Mouse (Mus musculus) limb, embryonic 12.5 days (tissue): ENCODE measurements around the gene Sorbs2. TPM values are rescaled to one million over a fixed set of nuclear protein-coding genes. Genes with fewer than 3 reads are reported as not detected.

Source experiments
- ATAC-seq: fragments of 200-750 bp; cut with Nextera tagmentation; 2 replicates; pipeline ENCODE4 v1.8.0; 2017; ENCODE audit warnings: low read depth, moderate TSS enrichment; ENCODE audit not compliant: insufficient number of reproducible peaks, insufficient read depth, low FRiP score, low TSS enrichment
- H3K27ac ChIP-seq: fragments of 300-500 bp; sonication (generic); 2 replicates; pipeline ENCODE4 v1.5.1; 2016; ENCODE audit warnings: mild to moderate bottlenecking, moderate library complexity
- H3K27me3 ChIP-seq: fragments of 300-500 bp; sonication (generic); 2 replicates; pipeline ENCODE4 v1.6.1; 2016; ENCODE audit warnings: mild to moderate bottlenecking, moderate library complexity
- H3K36me3 ChIP-seq: fragments of 300-500 bp; sonication (generic); 2 replicates; pipeline ENCODE4 v1.6.1; 2016; ENCODE audit warnings: mild to moderate bottlenecking, moderate library complexity
- H3K4me1 ChIP-seq: fragments of 300-500 bp; sonication (generic); replicated peaks from 2 replicates; pipeline ENCODE4 v1.6.1; 2016
- H3K4me2 ChIP-seq: fragments of 300-500 bp; sonication (generic); 2 replicates; pipeline ENCODE4 v1.6.1; 2016; ENCODE audit warnings: mild to moderate bottlenecking, moderate library complexity
- H3K4me3 ChIP-seq: fragments of 300-500 bp; sonication (generic); replicated peaks from 2 replicates; pipeline ENCODE4 v1.5.1; 2016; ENCODE audit warnings: mild to moderate bottlenecking
- H3K9ac ChIP-seq: fragments of 300-500 bp; sonication (generic); replicated peaks from 2 replicates; pipeline ENCODE4 v1.6.1; 2016; ENCODE audit warnings: mild to moderate bottlenecking, moderate library complexity
- H3K9me3 ChIP-seq: fragments of 300-500 bp; sonication (generic); 2 replicates; pipeline ENCODE4 v1.6.1; 2016; ENCODE audit warnings: mild to moderate bottlenecking, moderate library complexity
- WGBS: fragments of 180-500 bp; shearing (Covaris S2); methylation state at CpG from one replicate; pipeline ENCODE4 v1.1.7; 2016; 5-methylcytosine and 5-hydroxymethylcytosine counted together
- polyA plus RNA-seq: library from polyadenylated mRNA; unstranded; fragments of >200 nt; fragmentation: Nextera tagmentation; extraction: Ambion mirVana; gene quantifications from 2 replicates; pipeline ENCODE4 v1.2.1, GENCODE M21; 2016

Sorbs2 gene
- polyA plus RNA-seq: 26.5 and 31.1 TPM in 2 replicates

DNA sequence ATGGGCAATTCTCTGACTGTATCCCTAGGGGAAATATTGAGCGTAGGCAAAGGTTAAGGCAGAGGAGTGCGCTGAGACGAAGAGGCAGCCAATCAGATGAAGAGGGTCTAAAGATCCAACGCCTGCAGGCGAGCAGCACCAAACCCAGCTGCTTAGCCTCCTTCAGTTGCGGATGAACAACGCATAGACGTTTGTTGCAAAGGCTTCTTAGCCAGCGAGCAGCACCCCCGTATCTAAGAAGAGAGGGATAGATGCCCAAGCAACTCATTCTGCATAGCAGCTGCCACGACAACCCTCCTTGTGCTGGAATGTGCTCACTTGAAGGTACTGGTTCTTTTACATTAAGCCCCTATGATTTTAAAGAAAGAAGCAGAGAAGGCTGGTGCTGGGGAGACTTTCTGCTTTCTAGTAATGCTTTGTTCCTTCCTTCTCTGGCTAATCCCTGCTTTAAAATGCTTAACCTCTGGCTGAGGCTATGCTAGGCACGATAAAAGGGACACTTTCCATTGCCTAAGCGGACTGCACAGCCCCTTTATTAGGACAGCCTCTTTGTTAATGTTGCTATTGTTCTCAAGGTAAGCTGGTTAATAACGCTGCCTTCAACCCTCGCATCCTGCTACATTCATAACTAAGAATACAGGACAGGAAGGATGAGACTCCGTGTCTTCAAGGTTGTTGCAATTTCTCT lies at the start of gene Sorbs2:
Gene Sorbs2, plus strand, starts transcription at position 155 of the 688 bp plus-strand sequence.
- whole genome bisulfite sequencing: 17% methylated on average over 16 of the region's 16 CpGs
- no peak within 1 kb of the TSS for H3K27ac ChIP-seq
- peak within 1 kb of the TSS; percentile 23 for H3K4me3 ChIP-seq
- H3K4me1 ChIP-seq: peaks cover 9% of the 10 kb centered on the region; the same call in 1 of the 2 replicates
- H3K9me3 ChIP-seq: no peaks in the 10 kb centered on the region
- ATAC-seq: no peak
- no peaks in the 10 kb centered on the region for H3K27me3 ChIP-seq
- peak within 1 kb of the TSS; percentile 49 for H3K4me2 ChIP-seq
- peak within 1 kb of the TSS; percentile 13; the same call in 1 of the 2 replicates for H3K9ac ChIP-seq
- no peaks in the 10 kb centered on the region for H3K36me3 ChIP-seq

DNA sequence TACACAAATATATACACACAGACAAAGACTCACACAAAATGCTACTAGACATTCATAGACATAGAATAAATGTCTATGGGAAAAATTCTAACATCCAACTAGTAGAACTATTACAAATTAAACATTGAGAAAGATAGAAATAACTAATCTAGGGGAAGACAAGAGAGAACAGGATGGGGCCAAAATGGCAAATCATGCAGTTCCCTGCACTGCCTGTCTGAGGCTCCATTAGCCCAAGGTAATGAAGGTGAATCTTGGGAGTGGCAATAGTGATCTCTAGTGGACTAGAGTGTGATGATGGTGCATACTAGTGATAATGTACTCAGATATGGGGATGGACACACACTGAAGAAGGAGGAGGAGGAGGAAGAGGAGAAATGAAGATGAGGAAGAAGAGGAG lies 49.7 kb upstream of the Sorbs2 start:
- ATAC-seq: no peak
- no peaks in the 10 kb centered on the region for H3K9me3 ChIP-seq
- H3K4me2 ChIP-seq: no peak overlapping the region

DNA sequence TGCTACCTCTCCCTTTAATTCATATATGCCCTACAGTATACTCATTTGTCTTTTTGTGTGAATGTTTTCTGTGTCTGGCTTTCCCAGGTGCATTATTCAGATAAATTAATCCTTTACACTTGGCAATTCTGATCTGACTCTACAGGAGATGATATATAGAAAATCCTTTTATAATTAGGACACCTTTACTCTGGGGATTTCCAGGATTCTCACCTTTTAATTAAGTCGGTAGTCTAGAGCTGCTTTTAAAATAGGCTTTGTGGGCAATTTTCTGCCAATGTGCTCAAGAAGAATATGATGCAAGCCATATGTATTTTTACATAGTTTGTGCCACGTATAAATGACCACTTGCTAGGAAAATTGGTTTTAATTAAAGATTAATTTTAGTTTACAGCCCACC lies 38.6 kb upstream of the Sorbs2 start:
- ATAC-seq: no peak
- Histone ChIP-seq H3K9ac (no peak overlapping the region), H3K27ac (no peak overlapping the region), H3K9me3 (no peaks in the 10 kb centered on the region), H3K27me3 (no peaks in the 10 kb centered on the region), H3K36me3 (no peaks in the 10 kb centered on the region), H3K4me1 (no peaks in the 10 kb centered on the region), H3K4me2 (no peak overlapping the region), H3K4me3 (no peak overlapping the region)
- WGBS: 67% methylated on average over 2 of the region's 2 CpGs

More for the DNA sequence above, 49.7 kb upstream of the Sorbs2 start:
- H3K36me3 ChIP-seq: no peaks in the 10 kb centered on the region
- no peaks in the 10 kb centered on the region for H3K27me3 ChIP-seq
- no peaks in the 10 kb centered on the region for H3K4me1 ChIP-seq
- no peak overlapping the region for H3K4me3 ChIP-seq
- H3K9ac ChIP-seq: no peak overlapping the region
- no peak overlapping the region for H3K27ac ChIP-seq

DNA sequence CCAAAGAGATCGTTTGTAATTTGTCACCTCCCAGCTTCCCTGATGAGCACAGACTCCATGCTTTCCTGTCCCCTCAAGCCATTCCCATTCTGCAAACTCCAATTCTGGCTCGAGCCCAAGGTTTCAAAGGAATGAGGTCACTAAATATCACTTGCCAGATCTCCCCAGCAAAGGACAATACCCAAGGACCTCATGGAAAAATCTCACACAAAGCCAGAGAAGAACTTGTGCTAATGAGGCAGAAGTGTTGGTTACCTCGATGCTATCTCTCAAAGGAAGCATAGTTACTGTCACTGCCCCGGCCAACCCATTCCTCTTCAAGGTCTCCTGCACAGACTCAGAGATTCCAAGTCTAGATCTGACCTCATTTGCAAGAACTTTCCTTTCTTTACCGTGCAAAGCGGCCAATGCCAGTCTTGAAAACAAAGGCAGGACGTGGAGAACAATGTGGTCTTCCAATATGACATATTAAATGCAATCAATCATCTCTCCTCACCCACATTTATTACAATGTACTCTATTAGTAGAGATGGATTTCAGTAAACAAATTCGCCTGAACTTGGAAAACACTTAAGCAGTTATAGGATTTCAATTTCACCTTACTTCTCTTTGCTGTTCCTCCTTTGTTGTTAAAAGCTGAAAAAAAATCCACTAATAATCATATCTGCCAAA lies 37.9 kb upstream of the Sorbs2 start:
- Histone ChIP-seq H3K9ac (no peak overlapping the region), H3K4me2 (no peak overlapping the region), H3K4me3 (no peak overlapping the region), H3K4me1 (no peaks in the 10 kb centered on the region), H3K27ac (no peak overlapping the region), H3K36me3 (no peaks in the 10 kb centered on the region), H3K9me3 (no peaks in the 10 kb centered on the region), H3K27me3 (no peaks in the 10 kb centered on the region)
- no peak for ATAC-seq
- WGBS: 77% methylated on average over 8 of the region's 8 CpGs

DNA sequence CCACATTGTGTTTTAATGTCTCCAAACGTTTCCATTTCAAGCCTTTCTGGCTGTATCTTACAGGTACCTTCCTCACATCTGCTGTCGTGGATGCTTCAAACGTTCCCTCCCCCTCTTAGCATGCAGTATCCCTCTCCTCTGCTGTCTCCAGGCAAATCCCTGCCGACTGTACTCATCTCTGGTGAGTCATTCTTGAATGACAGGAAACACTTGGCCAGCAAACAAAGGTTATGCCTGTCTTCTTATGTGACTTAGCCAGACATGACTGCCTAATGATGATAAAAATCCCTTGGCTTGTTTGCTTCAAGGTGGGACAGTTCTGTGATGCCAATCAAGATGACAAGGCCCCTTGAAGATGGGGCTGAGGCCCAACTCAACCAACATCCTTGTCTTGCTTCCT lies 26.7 kb upstream of the Sorbs2 start:
- Histone ChIP-seq H3K9me3 (no peaks in the 10 kb centered on the region; the same call in 1 of the 2 replicates), H3K27me3 (no peaks in the 10 kb centered on the region), H3K27ac (no peak overlapping the region), H3K4me3 (no peak overlapping the region), H3K9ac (no peak overlapping the region), H3K36me3 (no peaks in the 10 kb centered on the region), H3K4me2 (no peak overlapping the region), H3K4me1 (no peaks in the 10 kb centered on the region)
- 73% methylated on average over 4 of the region's 4 CpGs for WGBS
- no peak for ATAC-seq

DNA sequence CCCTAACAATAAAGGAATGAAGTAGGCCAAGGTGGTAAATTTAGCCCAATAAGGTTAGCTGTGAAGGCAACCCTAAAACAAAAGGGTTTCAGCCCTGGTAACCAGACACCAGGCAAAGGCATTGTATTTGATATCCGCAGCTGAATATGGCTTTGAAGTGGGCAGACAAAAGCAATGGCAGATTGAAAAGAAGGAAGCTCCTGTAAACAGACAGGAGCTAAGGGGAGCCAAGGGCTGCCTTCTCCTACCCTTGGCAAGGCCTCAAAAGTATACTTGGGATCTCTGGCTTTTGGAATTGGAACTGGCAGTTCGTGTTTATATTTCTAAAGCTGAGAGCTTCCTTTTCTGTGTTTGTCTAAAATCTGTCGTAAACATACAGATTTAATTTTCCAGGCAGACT lies 21.3 kb upstream of the Sorbs2 start:
- no peaks in the 10 kb centered on the region for H3K36me3 ChIP-seq
- 87% methylated on average over 3 of the region's 3 CpGs for WGBS
- no peak overlapping the region for H3K9ac ChIP-seq
- no peak overlapping the region for H3K27ac ChIP-seq
- H3K9me3 ChIP-seq: no peaks in the 10 kb centered on the region
- no peaks in the 10 kb centered on the region for H3K4me1 ChIP-seq
- no peak for ATAC-seq
- no peak overlapping the region for H3K4me3 ChIP-seq
- no peaks in the 10 kb centered on the region for H3K27me3 ChIP-seq
- H3K4me2 ChIP-seq: no peak overlapping the region

DNA sequence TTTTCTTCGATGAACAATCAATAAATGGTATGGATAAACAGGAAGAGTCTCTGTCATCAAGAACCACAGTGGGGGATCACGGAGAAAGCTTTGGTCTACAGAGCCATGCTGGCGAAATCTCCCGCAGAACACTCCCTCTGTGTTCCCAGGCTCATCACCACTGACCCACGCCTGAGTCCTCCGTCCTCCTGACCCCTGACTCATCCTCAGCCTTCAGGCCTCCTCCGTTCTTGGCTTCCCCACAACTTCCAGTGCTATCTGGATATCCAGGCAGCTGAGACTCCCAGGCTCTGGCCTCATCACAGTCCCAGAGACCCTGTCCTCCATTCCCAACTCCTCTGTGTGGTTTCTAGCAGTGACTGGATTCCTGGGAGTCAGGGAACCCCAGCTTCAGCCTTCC lies 3.6 kb upstream of the Sorbs2 start:
- H3K9me3 ChIP-seq: no peaks in the 10 kb centered on the region
- H3K4me3 ChIP-seq: no peak overlapping the region
- no peak overlapping the region for H3K4me2 ChIP-seq
- no peak overlapping the region for H3K27ac ChIP-seq
- peaks cover 9% of the 10 kb centered on the region; the same call in 1 of the 2 replicates for H3K4me1 ChIP-seq
- ATAC-seq: no peak
- no peaks in the 10 kb centered on the region for H3K36me3 ChIP-seq
- no peak overlapping the region for H3K9ac ChIP-seq
- 76% methylated on average over 7 of the region's 7 CpGs for WGBS
- H3K27me3 ChIP-seq: no peaks in the 10 kb centered on the region

DNA sequence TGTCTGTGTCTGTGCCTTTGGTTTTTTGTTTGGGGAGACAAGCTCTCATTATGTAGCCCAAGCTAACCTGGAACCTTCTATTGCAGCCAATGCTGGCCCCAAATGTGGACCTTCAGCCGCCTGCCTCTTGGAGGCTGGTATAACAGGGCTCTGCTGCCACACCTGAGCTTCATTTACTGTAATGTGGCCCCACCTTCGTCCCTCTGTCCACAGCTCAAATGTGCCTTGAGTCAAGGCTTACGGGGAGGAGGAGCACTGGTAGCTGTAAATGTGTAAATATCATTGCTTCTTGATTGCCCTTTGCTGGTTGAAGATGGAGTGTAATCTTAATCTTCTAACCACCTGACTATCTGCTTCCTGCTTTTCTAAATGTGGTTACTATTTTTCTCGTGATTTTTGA lies 1.2 kb upstream of the Sorbs2 start:
- Histone ChIP-seq H3K9me3 (no peaks in the 10 kb centered on the region), H3K36me3 (no peaks in the 10 kb centered on the region), H3K4me2 (no peak overlapping the region), H3K4me1 (peaks cover 9% of the 10 kb centered on the region; the same call in 1 of the 2 replicates), H3K27ac (no peak overlapping the region), H3K4me3 (no peak overlapping the region), H3K27me3 (no peaks in the 10 kb centered on the region), H3K9ac (no peak overlapping the region)
- ATAC-seq: no peak
- WGBS: 70% methylated on average over 4 of the region's 4 CpGs

DNA sequence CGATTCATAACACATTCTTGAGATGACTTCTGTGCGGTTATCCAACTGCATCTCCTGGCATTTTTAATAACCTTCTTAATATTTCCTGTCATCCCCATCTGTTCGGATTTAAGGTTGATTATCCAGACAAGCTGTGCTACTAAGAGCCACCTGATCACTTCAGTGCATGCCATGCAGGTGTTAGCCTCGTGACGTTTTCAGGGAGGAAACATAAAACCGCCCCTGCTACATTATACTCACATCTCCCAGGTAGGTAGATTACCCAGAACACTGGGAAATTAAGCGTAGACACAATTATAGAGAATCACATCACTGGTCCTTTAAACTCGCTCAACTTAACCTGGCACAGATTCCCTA lies 333 bp upstream of the Sorbs2 start:
- no peak for ATAC-seq
- H3K36me3 ChIP-seq: no peaks in the 10 kb centered on the region
- WGBS: 44% methylated on average over 8 of the region's 8 CpGs
- H3K9me3 ChIP-seq: no peaks in the 10 kb centered on the region
- H3K4me3 ChIP-seq: peak overlapping the region; percentile 23
- H3K27ac ChIP-seq: no peak overlapping the region
- H3K27me3 ChIP-seq: no peaks in the 10 kb centered on the region
- peak overlapping the region; percentile 13; the same call in 1 of the 2 replicates for H3K9ac ChIP-seq
- peaks cover 9% of the 10 kb centered on the region; the same call in 1 of the 2 replicates for H3K4me1 ChIP-seq
- peak overlapping the region; percentile 49 for H3K4me2 ChIP-seq

DNA sequence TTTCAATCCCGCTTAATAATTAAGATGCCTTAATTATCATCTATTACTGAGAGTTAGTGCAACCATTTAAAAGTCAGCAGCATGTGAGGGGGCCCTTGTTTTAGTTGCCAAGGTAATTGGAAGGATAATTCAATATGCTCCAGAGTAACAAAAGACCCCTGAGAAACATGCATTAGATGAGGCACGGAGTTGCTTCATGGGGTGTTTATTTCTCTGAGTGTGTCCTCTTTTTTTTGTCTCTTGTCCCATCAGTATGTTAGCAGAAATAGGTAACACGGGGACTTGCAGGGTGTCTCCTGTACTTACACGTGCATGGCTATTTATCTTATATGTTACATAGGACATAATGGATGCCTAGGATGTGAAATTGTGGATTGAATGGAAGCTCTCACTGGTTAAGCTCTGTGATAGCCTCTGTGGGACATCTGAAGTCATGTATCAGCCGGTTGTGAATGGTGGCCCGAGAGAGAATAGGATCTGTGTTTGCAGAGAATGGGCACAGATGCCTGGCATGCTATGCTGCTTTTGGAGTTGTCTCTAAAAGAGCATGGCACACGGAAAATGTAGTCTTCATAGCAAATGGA lies 1.0 kb downstream of the Sorbs2 start:
- Histone ChIP-seq H3K27me3 (no peaks in the 10 kb centered on the region), H3K4me3 (no peak overlapping the region), H3K4me2 (peak overlapping the region; percentile 49; the same call in 1 of the 2 replicates), H3K9ac (no peak overlapping the region), H3K4me1 (peaks cover 9% of the 10 kb centered on the region; the same call in 1 of the 2 replicates), H3K36me3 (no peaks in the 10 kb centered on the region), H3K27ac (no peak overlapping the region), H3K9me3 (no peaks in the 10 kb centered on the region)
- WGBS: 82% methylated on average over 7 of the region's 7 CpGs
- no peak for ATAC-seq

DNA sequence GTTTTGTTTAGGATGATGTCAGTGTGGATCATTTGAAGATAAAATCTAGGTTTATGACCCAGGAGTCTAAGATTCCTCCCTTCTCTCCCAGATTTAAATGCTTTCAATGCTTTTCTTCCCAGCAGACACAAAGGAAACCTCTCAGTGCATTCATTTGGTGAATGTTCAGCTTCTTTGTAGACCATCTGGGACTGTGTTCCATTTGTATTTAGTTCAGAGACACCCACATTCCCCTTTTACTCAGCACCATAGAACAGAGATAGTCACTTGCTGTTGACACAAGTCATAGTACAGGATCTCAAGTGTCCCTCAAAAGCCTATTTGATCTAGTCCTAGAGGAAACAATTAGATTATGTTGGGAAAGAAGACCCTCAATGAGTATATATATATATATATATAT lies 4.8 kb downstream of the Sorbs2 start:
- no peak for ATAC-seq

More for the DNA sequence above, 4.8 kb downstream of the Sorbs2 start:
- Histone ChIP-seq H3K9me3 (no peaks in the 10 kb centered on the region), H3K27ac (no peak overlapping the region), H3K4me3 (no peak overlapping the region), H3K36me3 (no peaks in the 10 kb centered on the region), H3K4me2 (no peak overlapping the region), H3K27me3 (no peaks in the 10 kb centered on the region), H3K9ac (no peak overlapping the region), H3K4me1 (peaks cover 6% of the 10 kb centered on the region; the same call in 1 of the 2 replicates)
